Mouse (Mus musculus) neural tube, embryonic 12.5 days (tissue): ENCODE data around the gene Spint2. TPM values are rescaled to one million over a fixed set of nuclear protein-coding genes. Genes with fewer than 3 reads are reported as not detected.
A peak's percentile ranks its signal among the peaks of the same experiment; 100 is the strongest.
"Not testable (repeated sequence)": the region's sequence is repeated elsewhere in the genome, so short reads cannot be mapped to it uniquely, and the experiment has no call there.

Experiments
- ATAC-seq: fragments of 200-750 bp; cut with Nextera tagmentation; 2 replicates; pipeline ENCODE4 v1.8.0; 2017; ENCODE audit warnings: low read depth, mild to moderate bottlenecking, moderate TSS enrichment, moderate library complexity; ENCODE audit not compliant: low FRiP score
- H3K27ac ChIP-seq: fragments of 300-500 bp; sonication (generic); 2 replicates; pipeline ENCODE4 v1.5.1; 2016
- H3K27me3 ChIP-seq: fragments of 300-500 bp; sonication (generic); replicated peaks from 2 replicates; pipeline ENCODE4 v1.6.1; 2016; ENCODE audit warnings: mild to moderate bottlenecking
- H3K36me3 ChIP-seq: fragments of 300-500 bp; sonication (generic); 2 replicates; pipeline ENCODE4 v1.6.1; 2016; ENCODE audit warnings: mild to moderate bottlenecking
- H3K4me1 ChIP-seq: fragments of 300-500 bp; sonication (generic); 2 replicates; pipeline ENCODE4 v1.6.1; 2016
- H3K4me2 ChIP-seq: fragments of 300-500 bp; sonication (generic); replicated peaks from 2 replicates; pipeline ENCODE4 v1.6.1; 2016; ENCODE audit warnings: mild to moderate bottlenecking
- H3K4me3 ChIP-seq: fragments of 300-500 bp; sonication (generic); 2 replicates; pipeline ENCODE4 v1.5.1; 2016
- H3K9ac ChIP-seq: fragments of 300-500 bp; sonication (generic); 2 replicates; pipeline ENCODE4 v1.6.1; 2016; ENCODE audit warnings: mild to moderate bottlenecking
- H3K9me3 ChIP-seq: fragments of 300-500 bp; sonication (generic); 2 replicates; pipeline ENCODE4 v1.6.1; 2016; ENCODE audit warnings: mild to moderate bottlenecking
- WGBS: fragments of 180-500 bp; shearing (Covaris S2); methylation state at CpG from one replicate; pipeline ENCODE4 v1.1.7; 2016; 5-methylcytosine and 5-hydroxymethylcytosine counted together
- polyA plus RNA-seq: library from polyadenylated mRNA; unstranded; fragments of >200 nt; fragmentation: Nextera tagmentation; extraction: Ambion mirVana; gene quantifications from 2 replicates; pipeline ENCODE4 v1.2.1, GENCODE M21; 2016

The Spint2 gene
- polyA plus RNA-seq, 1 experiment from 2014 or later, result 23.5 TPM

- Histone ChIP-seq H3K9me3 (no peaks in the 10 kb centered on the region), H3K9ac (no peak overlapping the region), H3K4me2 (no peak overlapping the region), H3K27ac (no peak overlapping the region), H3K4me1 (peaks cover 16% of the 10 kb centered on the region), H3K36me3 (no peaks in the 10 kb centered on the region), H3K27me3 (peaks cover 28% of the 10 kb centered on the region), H3K4me3 (no peak overlapping the region)
- no peak for ATAC-seq
- WGBS, result 83% methylated on average over 4 of the region's 4 CpGs
Observed at GRCm38 (mm10) chr7:29228202-29228601, 53.5 kb downstream of the Spint2 start.

GRCm38 (mm10) chr7:29225520-29225919, 56.2 kb downstream of the Spint2 start:
- Histone ChIP-seq H3K27ac (no peak overlapping the region), H3K9me3 (no peaks in the 10 kb centered on the region), H3K4me2 (peak overlapping the region; percentile 46; the same call in 1 of the 2 replicates), H3K4me1 (peaks cover 9% of the 10 kb centered on the region), H3K36me3 (no peaks in the 10 kb centered on the region), H3K27me3 (peaks cover 4% of the 10 kb centered on the region; the same call in 1 of the 2 replicates), H3K4me3 (no peak overlapping the region), H3K9ac (no peak overlapping the region)
- 76% methylated on average over 13 of the region's 13 CpGs for WGBS
- no peak for ATAC-seq

GRCm38 (mm10) chr7:29224756-29225394, 56.8 kb downstream of the Spint2 start:
- H3K4me3 ChIP-seq, result no peak overlapping the region
- H3K36me3 ChIP-seq, result no peaks in the 10 kb centered on the region
- ATAC-seq, result no peak
- H3K27me3 ChIP-seq, result no peaks in the 10 kb centered on the region
- peak overlapping the region; percentile 33; the same call in 1 of the 2 replicates for H3K9ac ChIP-seq
- WGBS, result 15% methylated on average over 16 of the region's 16 CpGs
- no peak overlapping the region for H3K27ac ChIP-seq
- peak overlapping the region; percentile 46 for H3K4me2 ChIP-seq
- peaks cover 9% of the 10 kb centered on the region for H3K4me1 ChIP-seq
- peaks cover 5% of the 10 kb centered on the region; the same call in 1 of the 2 replicates for H3K9me3 ChIP-seq

GRCm38 (mm10) chr7:29214846-29215245, 66.9 kb downstream of the Spint2 start:
- ATAC-seq, result no peak
- Histone ChIP-seq H3K27me3 (peaks cover 14% of the 10 kb centered on the region), H3K27ac (no peak overlapping the region), H3K4me1 (0 out of 2 replicates have a peak, but pooled peaks cover 6% of the 10 kb centered on the region), H3K4me2 (no peak overlapping the region), H3K4me3 (no peak overlapping the region), H3K36me3 (no peaks in the 10 kb centered on the region), H3K9me3 (peaks cover 3% of the 10 kb centered on the region; the same call in 1 of the 2 replicates), H3K9ac (no peak overlapping the region)
- 44% methylated on average over 15 of the region's 15 CpGs for WGBS

- H3K9me3 ChIP-seq, result no peaks in the 10 kb centered on the region
- peak overlapping the region; percentile 56; the same call in 1 of the 2 replicates for H3K4me2 ChIP-seq
- peaks cover 14% of the 10 kb centered on the region for H3K27me3 ChIP-seq
- no peak overlapping the region for H3K9ac ChIP-seq
- H3K4me3 ChIP-seq, result no peak overlapping the region
- H3K36me3 ChIP-seq, result no peaks in the 10 kb centered on the region
- WGBS, result 47% methylated on average over 2 of the region's 2 CpGs
- ATAC-seq, result no peak
- H3K4me1 ChIP-seq, result 0 out of 2 replicates have a peak, but pooled peaks cover 6% of the 10 kb centered on the region
- no peak overlapping the region for H3K27ac ChIP-seq
Observed at GRCm38 (mm10) chr7:29214236-29214635, 67.5 kb downstream of the Spint2 start.

GRCm38 (mm10) chr7:29213675-29214082, 68.0 kb downstream of the Spint2 start, which contains the start of gene Catsperg1:
Gene Catsperg1, minus strand, starts transcription at chr7:29214035.
- H3K36me3 ChIP-seq, result no peaks in the 10 kb centered on the region
- H3K9ac ChIP-seq, result no peak within 1 kb of the TSS
- 2% methylated on average over 20 of the region's 20 CpGs for WGBS
- H3K27ac ChIP-seq, result no peak within 1 kb of the TSS
- H3K9me3 ChIP-seq, result no peaks in the 10 kb centered on the region
- peak; percentile 76 for ATAC-seq
- peaks cover 14% of the 10 kb centered on the region for H3K27me3 ChIP-seq
- no peak within 1 kb of the TSS for H3K4me3 ChIP-seq
- H3K4me2 ChIP-seq, result peak within 1 kb of the TSS; percentile 56
- H3K4me1 ChIP-seq, result 0 out of 2 replicates have a peak, but pooled peaks cover 6% of the 10 kb centered on the region

- 12% methylated on average over 40 of the region's 40 CpGs for WGBS
- H3K4me2 ChIP-seq, result peak overlapping the region; percentile 56
- peaks cover 14% of the 10 kb centered on the region for H3K27me3 ChIP-seq
Observed at GRCm38 (mm10) chr7:29212775-29213560, 68.7 kb downstream of the Spint2 start.

GRCm38 (mm10) chr7:29212199-29212765, 69.4 kb downstream of the Spint2 start:
- H3K27ac ChIP-seq, result no peak overlapping the region
- no peak overlapping the region for H3K4me3 ChIP-seq
- 9% methylated on average over 26 of the region's 26 CpGs for WGBS
- no peak for ATAC-seq
- peak overlapping the region; percentile 56 for H3K4me2 ChIP-seq
- H3K4me1 ChIP-seq, result 0 out of 2 replicates have a peak, but pooled peaks cover 6% of the 10 kb centered on the region
- H3K36me3 ChIP-seq, result no peaks in the 10 kb centered on the region
- no peaks in the 10 kb centered on the region for H3K9me3 ChIP-seq
- H3K9ac ChIP-seq, result no peak overlapping the region
- peaks cover 14% of the 10 kb centered on the region for H3K27me3 ChIP-seq

More at GRCm38 (mm10) chr7:29212775-29213560, 68.7 kb downstream of the Spint2 start:
- not testable (repeated sequence) for H3K27ac ChIP-seq, H3K4me1 ChIP-seq, H3K36me3 ChIP-seq, H3K4me3 ChIP-seq, H3K9ac ChIP-seq, H3K9me3 ChIP-seq
- ATAC-seq, result peak; percentile 11; the same call in 1 of the 2 replicates

- Histone ChIP-seq H3K9ac (no peak overlapping the region), H3K4me3 (peak overlapping the region; percentile 26), H3K4me2 (peak overlapping the region; percentile 54), H3K27ac (no peak overlapping the region), H3K27me3 (peaks cover 14% of the 10 kb centered on the region), H3K36me3 (no peaks in the 10 kb centered on the region), H3K9me3 (no peaks in the 10 kb centered on the region), H3K4me1 (0 out of 2 replicates have a peak, but pooled peaks cover 6% of the 10 kb centered on the region)
- no peak; the same call in 1 of the 2 replicates for ATAC-seq
- WGBS, result 5% methylated on average over 34 of the region's 34 CpGs
Observed at GRCm38 (mm10) chr7:29211415-29212198, 70.1 kb downstream of the Spint2 start.

GRCm38 (mm10) chr7:29211013-29211412, 70.7 kb downstream of the Spint2 start:
- not testable (repeated sequence) for H3K27ac ChIP-seq, H3K4me1 ChIP-seq, H3K36me3 ChIP-seq, ATAC-seq, H3K9ac ChIP-seq, H3K9me3 ChIP-seq
- 26% methylated on average over 15 of the region's 15 CpGs for WGBS
- Histone ChIP-seq H3K27me3 (peaks cover 14% of the 10 kb centered on the region), H3K4me2 (peak overlapping the region; percentile 54), H3K4me3 (peak overlapping the region; percentile 26; the same call in 1 of the 2 replicates)
